Mouse (Mus musculus) spleen, adult 2 months (tissue): ENCODE measurements around the gene Il9.

Experiments
- CTCF ChIP-seq: fragments of 200-500 bp; IDR thresholded peaks from 2 replicates; pipeline ENCODE4 v1.5.1; 2011; ENCODE audit warnings: mild to moderate bottlenecking, inconsistent platforms; ENCODE audit not compliant: insufficient read depth, insufficient read length, insufficient replicate concordance; ENCODE audit errors: extremely low read depth
- POLR2A ChIP-seq: fragments of 200-500 bp; IDR thresholded peaks from 2 replicates; pipeline ENCODE4 v1.6.1; 2011; ENCODE audit warnings: low read depth, low read length, inconsistent platforms

GRCm38 (mm10) chr13:56513595-56513994 lies 31.5 kb upstream of the Il9 start:
- TF ChIP-seq CTCF (no peak), POLR2A (no peak)
